Mouse (Mus musculus) heart, embryonic 10.5 days (tissue): ENCODE measurements around the gene Olfr16. TPM values are rescaled to one million over a fixed set of nuclear protein-coding genes. Genes with fewer than 3 reads are reported as not detected.

Source experiments
- DNase-seq: peaks from one replicate; pipeline ENCODE4 v3.0.0-alpha.2; 2017; ENCODE audit warnings: low spot score
- H3K27ac ChIP-seq: fragments of 300-500 bp; sonication (generic); 2 replicates; pipeline ENCODE4 v1.5.1; 2016; ENCODE audit warnings: mild to moderate bottlenecking
- H3K27me3 ChIP-seq: fragments of 300-500 bp; sonication (generic); 2 replicates; pipeline ENCODE4 v1.6.1; 2016; ENCODE audit warnings: mild to moderate bottlenecking; ENCODE audit not compliant: poor library complexity, insufficient read depth, severe bottlenecking
- H3K36me3 ChIP-seq: fragments of 300-500 bp; sonication (generic); 2 replicates; pipeline ENCODE4 v1.6.1; 2016; ENCODE audit warnings: mild to moderate bottlenecking, moderate library complexity
- H3K4me1 ChIP-seq: fragments of 300-500 bp; sonication (generic); 2 replicates; pipeline ENCODE4 v1.6.1; 2016; ENCODE audit warnings: mild to moderate bottlenecking
- H3K4me3 ChIP-seq: fragments of 300-500 bp; sonication (generic); 2 replicates; pipeline ENCODE4 v1.5.1; 2016; ENCODE audit warnings: mild to moderate bottlenecking, moderate library complexity
- H3K9me3 ChIP-seq: fragments of 300-500 bp; sonication (generic); 2 replicates; pipeline ENCODE4 v1.6.1; 2016; ENCODE audit warnings: mild to moderate bottlenecking, moderate library complexity
- WGBS: fragments of 180-500 bp; shearing (Covaris S2); methylation state at CpG from one replicate; pipeline ENCODE4 v1.1.7; 2016; 5-methylcytosine and 5-hydroxymethylcytosine counted together
- polyA plus RNA-seq: library from polyadenylated mRNA; unstranded; fragments of >200 nt; fragmentation: Nextera tagmentation; extraction: Ambion mirVana; gene quantifications from 2 replicates; pipeline ENCODE4 v1.2.1, GENCODE M21; 2016

The Olfr16 gene
- polyA plus RNA-seq: not detected in 2 replicates

GRCm38 (mm10) chr1:172950160-172950559 is at the start of gene Olfr16:
TSS of gene Olfr16 (plus strand) at chr1:172950409.
- Histone ChIP-seq H3K4me1 (no peaks in the 10 kb centered on the region), H3K4me3 (no peak within 1 kb of the TSS), H3K27me3 (no peaks in the 10 kb centered on the region), H3K27ac (no peak within 1 kb of the TSS), H3K9me3 (no peaks in the 10 kb centered on the region), H3K36me3 (no peaks in the 10 kb centered on the region)
- no peak for DNase-seq
- WGBS: 26% methylated on average over 1 of the region's 1 CpGs

- H3K27me3 ChIP-seq: no peaks in the 10 kb centered on the region
- no peaks in the 10 kb centered on the region for H3K36me3 ChIP-seq
- no peak for DNase-seq
- H3K9me3 ChIP-seq: no peaks in the 10 kb centered on the region
- no peak overlapping the region for H3K4me3 ChIP-seq
- no peak overlapping the region for H3K27ac ChIP-seq
- H3K4me1 ChIP-seq: no peaks in the 10 kb centered on the region
Observed at GRCm38 (mm10) chr1:172903313-172903712, 46.9 kb upstream of the Olfr16 start.

- Histone ChIP-seq H3K4me1 (no peaks in the 10 kb centered on the region), H3K9me3 (no peaks in the 10 kb centered on the region), H3K4me3 (no peak overlapping the region), H3K27me3 (no peaks in the 10 kb centered on the region), H3K27ac (no peak overlapping the region), H3K36me3 (no peaks in the 10 kb centered on the region)
- no peak for DNase-seq
- 78% methylated on average over 1 of the region's 1 CpGs for whole genome bisulfite sequencing
Observed at GRCm38 (mm10) chr1:172917115-172917514, 33.1 kb upstream of the Olfr16 start.

GRCm38 (mm10) chr1:172918450-172918849 is 31.8 kb upstream of the Olfr16 start:
- Histone ChIP-seq H3K27ac (no peak overlapping the region), H3K27me3 (no peaks in the 10 kb centered on the region), H3K9me3 (no peaks in the 10 kb centered on the region), H3K4me3 (no peak overlapping the region), H3K36me3 (no peaks in the 10 kb centered on the region), H3K4me1 (no peaks in the 10 kb centered on the region)
- 77% methylated on average over 2 of the region's 2 CpGs for WGBS
- DNase-seq: no peak

- Histone ChIP-seq H3K9me3 (no peaks in the 10 kb centered on the region), H3K27ac (no peak overlapping the region), H3K4me1 (no peaks in the 10 kb centered on the region), H3K27me3 (no peaks in the 10 kb centered on the region), H3K36me3 (no peaks in the 10 kb centered on the region), H3K4me3 (no peak overlapping the region)
- DNase-seq: no peak
- 76% methylated on average over 2 of the region's 2 CpGs for whole genome bisulfite sequencing
Observed at GRCm38 (mm10) chr1:172932197-172932596, 18.0 kb upstream of the Olfr16 start.

GRCm38 (mm10) chr1:172951171-172951720 is 1.0 kb downstream of the Olfr16 start:
- H3K27me3 ChIP-seq: no peaks in the 10 kb centered on the region
- H3K4me1 ChIP-seq: no peaks in the 10 kb centered on the region
- no peak for DNase-seq
- H3K36me3 ChIP-seq: no peaks in the 10 kb centered on the region
- no peaks in the 10 kb centered on the region for H3K9me3 ChIP-seq
- WGBS: 71% methylated on average over 2 of the region's 2 CpGs
- no peak overlapping the region for H3K27ac ChIP-seq
- no peak overlapping the region for H3K4me3 ChIP-seq

- DNase-seq: no peak
Observed at GRCm38 (mm10) chr1:172955376-172955775, 5.2 kb downstream of the Olfr16 start.

GRCm38 (mm10) chr1:172960452-172960851 is 10.2 kb downstream of the Olfr16 start:
- H3K27ac ChIP-seq: no peak overlapping the region
- no peaks in the 10 kb centered on the region for H3K27me3 ChIP-seq
- no peaks in the 10 kb centered on the region for H3K36me3 ChIP-seq
- no peak overlapping the region for H3K4me3 ChIP-seq
- 51% methylated on average over 1 of the region's 1 CpGs for WGBS
- no peaks in the 10 kb centered on the region for H3K9me3 ChIP-seq
- H3K4me1 ChIP-seq: no peaks in the 10 kb centered on the region
- DNase-seq: no peak

More at GRCm38 (mm10) chr1:172955376-172955775, 5.2 kb downstream of the Olfr16 start:
- Histone ChIP-seq H3K9me3 (no peaks in the 10 kb centered on the region), H3K36me3 (no peaks in the 10 kb centered on the region), H3K27ac (no peak overlapping the region), H3K27me3 (no peaks in the 10 kb centered on the region), H3K4me1 (no peaks in the 10 kb centered on the region), H3K4me3 (no peak overlapping the region)
- 73% methylated on average over 4 of the region's 4 CpGs for WGBS

GRCm38 (mm10) chr1:172989794-172990634 is 39.8 kb downstream of the Olfr16 start:
- H3K36me3 ChIP-seq: no peaks in the 10 kb centered on the region
- H3K4me1 ChIP-seq: no peaks in the 10 kb centered on the region
- no peak for DNase-seq
- no peaks in the 10 kb centered on the region for H3K27me3 ChIP-seq
- no peak overlapping the region for H3K27ac ChIP-seq
- H3K4me3 ChIP-seq: no peak overlapping the region
- H3K9me3 ChIP-seq: no peaks in the 10 kb centered on the region
- WGBS: 72% methylated on average over 12 of the region's 12 CpGs

GRCm38 (mm10) chr1:172990635-172991009 is 40.4 kb downstream of the Olfr16 start:
- DNase-seq: no peak
- no peak overlapping the region for H3K4me3 ChIP-seq
- 71% methylated on average over 3 of the region's 3 CpGs for WGBS
- H3K9me3 ChIP-seq: no peaks in the 10 kb centered on the region
- H3K27ac ChIP-seq: no peak overlapping the region
- H3K27me3 ChIP-seq: no peaks in the 10 kb centered on the region
- H3K36me3 ChIP-seq: no peaks in the 10 kb centered on the region
- H3K4me1 ChIP-seq: no peaks in the 10 kb centered on the region

Other genes starting within 250 kb of the Olfr16 start
- 0.45 TPM in 1 of 2 replicates, not detected in the other for gene Apcs, start 55.4 kb upstream of the Olfr16 start, polyA plus RNA-seq
- not detected in 2 replicates for gene Olfr1408, start 187.0 kb downstream of the Olfr16 start, polyA plus RNA-seq
- gene Olfr1406, start 240.2 kb downstream of the Olfr16 start, polyA plus RNA-seq: not detected in 2 replicates
- gene Olfr218, start 247.4 kb downstream of the Olfr16 start, polyA plus RNA-seq: not detected in 2 replicates